Mouse (Mus musculus) heart, postnatal 36 days (tissue): ENCODE data around the gene Gcsh. TPM values are rescaled to one million over a fixed set of nuclear protein-coding genes. Genes with fewer than 3 reads are reported as not detected.

Experiments
- DNase-seq, 2 experiments: peaks; one replicate each; pipeline ENCODE4 v3.0.0; 2021 to 2022
- intact Hi-C: fragments of 180-260 bp; cut with DNase I; formaldehyde crosslinking; loops from one replicate; pipeline ENCODE4 v1.15.1; 2025
- total RNA-seq, 2 experiments: library from RNA; stranded (reverse); gene quantifications; 2 replicates each; pipeline ENCODE4 v1.2.3; 2021

Gcsh gene
- total RNA-seq, 2 experiments from 2014 or later = 48.8 to 52.0 TPM

DNA sequence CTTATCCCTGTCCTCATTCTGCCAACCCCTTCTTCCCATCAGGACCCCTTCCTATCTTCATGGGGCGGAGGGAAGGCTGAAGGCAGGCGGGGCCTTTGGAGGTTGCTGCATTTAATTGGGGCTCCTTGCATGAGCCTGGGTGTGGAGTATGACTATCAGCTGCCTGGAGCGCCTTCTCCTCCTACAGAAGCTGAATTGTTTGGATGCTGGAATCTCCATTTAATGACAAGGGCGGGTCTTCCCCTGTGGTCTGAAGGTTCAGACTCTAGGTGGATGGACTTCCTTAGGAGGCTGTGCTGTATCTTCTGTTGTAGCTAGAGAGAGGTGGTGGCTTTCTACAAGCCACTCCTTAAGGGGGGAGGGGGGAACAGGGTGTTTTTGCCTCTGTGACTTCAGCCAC, 58.4 kb downstream of the Gcsh start:
- DNase-seq = no peak
- intact Hi-C loops = no loop called here

Other genes with a start within 250 kb of the Gcsh start
- gene Cmc2, start 72.1 kb downstream of the Gcsh start, total RNA-seq = 10 to 100 TPM; 63.5 to 72.1 TPM
- gene Cenpn, start 71.8 kb downstream of the Gcsh start, total RNA-seq = under 1 TPM; 0.95 to 1.00 TPM
- 10 to 100 TPM; 14.6 to 17.4 TPM for gene Atmin, start 50.1 kb downstream of the Gcsh start, total RNA-seq
- gene 1700030J22Rik, start 14.6 kb downstream of the Gcsh start, total RNA-seq = under 1 TPM; 0.39 to 0.43 TPM
- gene Pkd1l2, start 88.9 kb upstream of the Gcsh start, total RNA-seq = under 1 TPM in 1 of 2 experiments, not detected in 1; 0.08 TPM
- not detected for gene Bco1, start 102.3 kb upstream of the Gcsh start, total RNA-seq
- gene Gan, start 164.6 kb upstream of the Gcsh start, total RNA-seq = 1 to 10 TPM; 4.5 to 5.1 TPM